Mouse (Mus musculus) stomach, postnatal 0 days (tissue): ENCODE data around the gene Fbxo31.

Source experiments
- CTCF ChIP-seq: IDR thresholded peaks from 2 replicates; pipeline ENCODE4 v1.5.1; 2016; ENCODE audit warnings: antibody characterized with exemption, low read depth, mild to moderate bottlenecking, moderate library complexity
- EP300 ChIP-seq: optimal IDR thresholded peaks from 2 replicates; pipeline ENCODE3; 2016; ENCODE audit warnings: antibody characterized with exemption

- no peak for TF ChIP-seq CTCF
- TF ChIP-seq EP300, result no peak
Observed at GRCm38 (mm10) chr8:121528790-121529189, 49.8 kb downstream of the Fbxo31 start.
